Comparison of ENCODE assay signal across 32 mouse cellular contexts in the genomic region with DNA sequence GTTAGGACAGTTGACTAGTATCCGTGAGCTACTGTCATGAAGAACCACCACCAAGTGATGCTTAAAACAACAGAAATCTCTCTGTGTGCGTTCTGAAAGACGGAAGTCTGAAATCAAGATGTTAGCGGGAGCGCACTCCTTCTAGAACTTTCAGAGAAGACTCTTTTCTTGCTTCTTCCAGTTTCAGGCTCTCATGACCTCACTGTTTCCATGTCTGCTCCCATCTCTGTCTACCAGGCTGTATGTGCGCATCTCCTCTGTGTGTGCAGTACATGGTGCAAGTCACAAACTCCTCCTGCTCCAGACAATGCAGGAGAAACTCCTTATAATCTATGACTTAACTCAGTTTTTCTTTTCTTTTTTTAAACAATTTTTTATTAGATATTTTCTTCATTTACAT. TPM values are rescaled to one million over a fixed set of nuclear protein-coding genes. Genes with fewer than 3 reads are reported as not detected.
"Had no signal": no experiment of that assay in that cellular context is flagged by ENCODE, and none has a peak within 500 bp of the region (broad histone marks: within the 10 kb centered on the region; RNA-seq: fewer than 3 reads in every experiment).

No protein-coding gene starts in this region.

- H3K4me2 ChIP-seq: heart, embryonic 11.5 days; heart, embryonic 12.5 days; heart, embryonic 13.5 days; heart, embryonic 15.5 days; hindbrain, embryonic 12.5 days; hindbrain, embryonic 13.5 days; hindbrain, embryonic 14.5 days; hindbrain, embryonic 15.5 days; intestine, embryonic 15.5 days; kidney, embryonic 15.5 days had no signal

- H3K9me3 ChIP-seq: heart, embryonic 12.5 days; heart, embryonic 13.5 days; heart, embryonic 15.5 days; hindbrain, embryonic 10.5 days; hindbrain, embryonic 12.5 days; hindbrain, embryonic 13.5 days; hindbrain, embryonic 15.5 days; intestine, embryonic 15.5 days; kidney, embryonic 15.5 days had no signal

- H3K27me3 ChIP-seq: heart, embryonic 12.5 days; heart, embryonic 13.5 days; heart, embryonic 15.5 days; hindbrain, embryonic 12.5 days; hindbrain, embryonic 13.5 days; hindbrain, embryonic 15.5 days; intestine, embryonic 15.5 days had no signal

- H3K36me3 ChIP-seq: heart, embryonic 12.5 days; heart, embryonic 13.5 days; heart, embryonic 15.5 days; hindbrain, embryonic 10.5 days; hindbrain, embryonic 12.5 days; hindbrain, embryonic 13.5 days; hindbrain, embryonic 15.5 days; intestine, embryonic 15.5 days; kidney, embryonic 15.5 days had no signal

- H3K27ac ChIP-seq: heart, embryonic 13.5 days; heart, embryonic 15.5 days; hindbrain, embryonic 10.5 days; hindbrain, embryonic 12.5 days; hindbrain, embryonic 13.5 days; hindbrain, embryonic 14.5 days; hindbrain, embryonic 15.5 days; hindbrain, postnatal 0 days; intestine, embryonic 15.5 days; kidney, embryonic 15.5 days; kidney, postnatal 0 days; layer of hippocampus, adult 2 months; left cerebral cortex, adult 2 months had no signal

- H3K9ac ChIP-seq: heart, embryonic 12.5 days; heart, embryonic 13.5 days; heart, embryonic 15.5 days; hindbrain, embryonic 12.5 days; hindbrain, embryonic 13.5 days; hindbrain, embryonic 14.5 days; hindbrain, embryonic 15.5 days; intestine, embryonic 15.5 days; kidney, embryonic 15.5 days had no signal

- DNase-seq: heart, postnatal 14 days; heart, postnatal 36 days; kidney, adult 11 months; kidney, adult 18-20 months; kidney, adult 8-10 months; kidney, adult 9 months; kidney, postnatal 10 days; kidney, postnatal 14 days; kidney, postnatal 25 days; kidney, postnatal 36 days; kidney, postnatal 4 days had no signal

- H3K4me3 ChIP-seq: heart, embryonic 12.5 days; heart, embryonic 13.5 days; heart, embryonic 15.5 days; hindbrain, embryonic 10.5 days; hindbrain, embryonic 12.5 days; hindbrain, embryonic 13.5 days; hindbrain, embryonic 15.5 days; intestine, embryonic 15.5 days; kidney, embryonic 15.5 days; layer of hippocampus, adult 2 months; left cerebral cortex, adult 2 months had no signal

- ATAC-seq: hindbrain, embryonic 16.5 days; hindbrain, postnatal 0 days; inflammation-experienced regulatory T-cells, adult 6 months; intestine, embryonic 15.5 days; intestine, embryonic 16.5 days; intestine, postnatal 0 days had no signal

RNA-seq across cellular contexts. Expression of gene Ankrd55, which starts 4.8 kb away (rescaled TPM):
- total RNA-seq: heart, postnatal 4 days; hematopoietic stem cell, adult 5-6 weeks had no signal
